Mouse (Mus musculus): ENCODE measurements around the gene Grik2. TPM values are rescaled to one million over a fixed set of nuclear protein-coding genes. Genes with fewer than 3 reads are reported as not detected.

Grik2 gene
- total RNA-seq (2023): not detected

GRCm38 (mm10) chr10:49788381-49788906, at the start of gene Grik2:
TSS of gene Grik2 (minus strand) at chr10:49788766.

Measured in B cell, adult 67 days (primary cell).